Mouse (Mus musculus) lung, postnatal 0 days (tissue): ENCODE data around the gene Clca3a1. TPM values are rescaled to one million over a fixed set of nuclear protein-coding genes. Genes with fewer than 3 reads are reported as not detected.

Experiments used
- ATAC-seq: fragments of 200-750 bp; cut with Nextera tagmentation; 2 replicates; pipeline ENCODE4 v1.8.0; 2017; ENCODE audit warnings: moderate library complexity
- DNase-seq: peaks from one replicate; pipeline ENCODE4 v3.0.0-alpha.2; 2016; ENCODE audit warnings: low spot score
- H3K27ac ChIP-seq: fragments of 300-500 bp; sonication (generic); 2 replicates; pipeline ENCODE4 v1.5.1; 2014; ENCODE audit warnings: antibody characterized with exemption, mild to moderate bottlenecking, low read length, mixed read lengths
- H3K27me3 ChIP-seq: fragments of 300-500 bp; sonication (generic); replicated peaks from 2 replicates; pipeline ENCODE4 v1.6.1; 2014; ENCODE audit warnings: low read length, mixed read lengths; ENCODE audit not compliant: insufficient read depth
- H3K36me3 ChIP-seq: fragments of 300-500 bp; sonication (generic); 2 replicates; pipeline ENCODE4 v1.6.1; 2014; ENCODE audit warnings: low read length, mixed read lengths; ENCODE audit not compliant: insufficient read depth
- H3K4me1 ChIP-seq: fragments of 300-500 bp; sonication (generic); 2 replicates; pipeline ENCODE4 v1.6.1; 2014; ENCODE audit warnings: antibody characterized with exemption, low read depth, low read length, mixed read lengths; ENCODE audit not compliant: insufficient read depth
- H3K4me2 ChIP-seq: fragments of 300-500 bp; sonication (generic); replicated peaks from 2 replicates; pipeline ENCODE4 v1.6.1; 2014; ENCODE audit warnings: low read depth, mild to moderate bottlenecking, low read length, moderate library complexity, mixed read lengths
- H3K4me3 ChIP-seq: fragments of 300-500 bp; sonication (generic); 2 replicates; pipeline ENCODE4 v1.5.1; 2014; ENCODE audit warnings: low read depth, low read length
- H3K9ac ChIP-seq: fragments of 300-500 bp; sonication (generic); replicated peaks from 2 replicates; pipeline ENCODE4 v1.6.1; 2014; ENCODE audit warnings: low read depth, mild to moderate bottlenecking
- H3K9me3 ChIP-seq: fragments of 300-500 bp; sonication (generic); 2 replicates; pipeline ENCODE4 v1.6.1; 2016; ENCODE audit warnings: low read length, mixed read lengths
- CTCF ChIP-seq: IDR thresholded peaks from 2 replicates; pipeline ENCODE4 v1.5.1; 2016; ENCODE audit warnings: antibody characterized with exemption, mild to moderate bottlenecking
- EP300 ChIP-seq: IDR thresholded peaks from 2 replicates; pipeline ENCODE4 v1.6.1; 2016; ENCODE audit warnings: antibody characterized with exemption, mild to moderate bottlenecking, control low read depth
- WGBS: fragments of 180-500 bp; shearing (Covaris S2); extraction: QIAGEN DNeasy Blood & Tissue Kit; methylation state at CpG from one replicate; pipeline ENCODE4 v1.1.7; 2014; 5-methylcytosine and 5-hydroxymethylcytosine counted together
- polyA plus RNA-seq: library from polyadenylated mRNA; unstranded; fragments of >200 nt; fragmentation: Nextera tagmentation; extraction: Ambion mirVana; gene quantifications from 2 replicates; pipeline ENCODE4 v1.2.1, GENCODE M21; 2015

Clca3a1 gene
- polyA plus RNA-seq, 1 experiment from 2014 or later: 9.9 TPM

DNA sequence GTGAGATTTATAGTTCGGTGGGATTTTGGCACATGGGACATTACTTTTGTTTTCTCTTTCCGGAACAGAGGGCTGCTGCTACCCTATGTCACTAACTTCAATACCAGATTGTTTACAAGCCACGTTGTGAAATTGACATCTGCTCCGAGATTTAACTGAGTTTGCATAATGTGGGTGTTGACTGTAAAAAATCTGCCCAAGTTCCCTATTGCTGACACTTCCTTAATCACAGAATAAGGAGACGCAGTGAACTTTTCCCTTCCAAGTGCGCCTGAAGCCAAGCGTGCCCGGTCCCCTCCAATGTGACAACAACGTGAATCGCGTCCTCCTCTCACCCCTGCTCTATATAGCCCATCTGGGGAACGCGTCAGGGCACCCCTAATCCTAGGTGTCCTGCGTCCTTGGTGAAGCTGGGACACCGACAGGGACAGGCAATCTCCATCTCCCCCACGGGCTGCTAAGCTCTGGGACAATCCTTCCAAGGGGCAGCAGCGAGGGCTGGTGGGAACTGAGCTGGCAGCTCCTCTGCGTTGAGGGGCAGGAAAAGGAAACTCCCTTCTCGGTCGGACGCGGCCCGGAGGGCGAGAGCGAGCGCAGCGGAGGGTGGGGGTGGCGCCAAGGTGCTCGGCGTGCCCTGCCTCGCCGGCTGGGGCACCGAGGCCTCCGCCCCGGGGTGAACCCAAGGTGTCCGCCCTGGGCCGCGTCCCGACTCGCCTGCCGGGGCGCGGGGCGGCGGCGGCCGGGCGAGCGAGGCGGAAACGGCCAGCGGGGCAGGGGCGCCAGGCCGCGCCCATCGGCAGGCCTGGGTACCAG is 41.5 kb downstream of the Clca3a1 start:
- peak; percentile 45 for ATAC-seq
- peak overlapping the region; percentile 88 for H3K9ac ChIP-seq
- peaks cover 20% of the 10 kb centered on the region; the same call in 1 of the 2 replicates for H3K4me1 ChIP-seq
- peak overlapping the region; percentile 100 for H3K27ac ChIP-seq
- peak; percentile 90 for DNase-seq
- TF ChIP-seq CTCF (no peak), EP300 (peak; percentile 62)
- no peaks in the 10 kb centered on the region for H3K9me3 ChIP-seq
- H3K4me3 ChIP-seq: peak overlapping the region; percentile 83
- peak overlapping the region; percentile 79 for H3K4me2 ChIP-seq
- under 1% methylated on average over 30 of the region's 56 CpGs for WGBS
- H3K36me3 ChIP-seq: no peaks in the 10 kb centered on the region
- no peaks in the 10 kb centered on the region for H3K27me3 ChIP-seq

- Histone ChIP-seq H3K27me3 (no peaks in the 10 kb centered on the region), H3K9ac (peak overlapping the region; percentile 88), H3K27ac (peak overlapping the region; percentile 100), H3K36me3 (no peaks in the 10 kb centered on the region), H3K4me2 (peak overlapping the region; percentile 79), H3K9me3 (no peaks in the 10 kb centered on the region), H3K4me1 (peaks cover 26% of the 10 kb centered on the region; the same call in 1 of the 2 replicates), H3K4me3 (peak overlapping the region; percentile 83)
- ATAC-seq (no peak), DNase-seq (peak; percentile 63)
- no peak for TF ChIP-seq CTCF
- TF ChIP-seq EP300: no peak; the same call in 1 of the 2 replicates
- 4% methylated on average over 7 of the region's 7 CpGs for WGBS
Measured at GRCm38 (mm10) chr3:144718706-144719087, 42.1 kb downstream of the Clca3a1 start.

DNA sequence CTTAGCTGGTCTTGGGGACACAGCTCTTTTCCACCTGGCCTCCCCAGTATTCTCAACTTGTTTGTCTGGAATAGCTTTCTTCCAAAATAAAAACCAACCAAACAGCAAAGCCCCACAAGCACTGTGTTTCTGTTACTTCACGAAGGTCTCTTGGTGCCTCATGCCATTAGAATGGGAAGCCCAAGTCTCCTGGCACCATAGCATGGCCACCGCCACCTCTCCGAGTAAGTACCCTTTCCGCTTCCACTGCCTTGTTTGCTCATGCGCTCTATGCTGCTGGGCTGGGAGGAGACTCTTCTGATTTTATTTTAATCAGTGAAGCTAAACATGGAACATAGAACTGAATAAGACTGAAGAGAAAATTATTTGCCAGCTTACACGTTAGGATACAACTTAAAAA is 42.9 kb downstream of the Clca3a1 start:
- WGBS: 68% methylated on average over 6 of the region's 6 CpGs
- TF ChIP-seq CTCF: no peak
- TF ChIP-seq EP300: no peak
- peak overlapping the region; percentile 1; the same call in 1 of the 2 replicates for H3K4me2 ChIP-seq
- H3K9me3 ChIP-seq: no peaks in the 10 kb centered on the region
- no peak for ATAC-seq
- DNase-seq: no peak
- H3K9ac ChIP-seq: no peak overlapping the region
- H3K27ac ChIP-seq: no peak overlapping the region
- H3K27me3 ChIP-seq: no peaks in the 10 kb centered on the region
- peaks cover 27% of the 10 kb centered on the region; the same call in 1 of the 2 replicates for H3K4me1 ChIP-seq
- H3K36me3 ChIP-seq: no peaks in the 10 kb centered on the region
- no peak overlapping the region for H3K4me3 ChIP-seq

DNA sequence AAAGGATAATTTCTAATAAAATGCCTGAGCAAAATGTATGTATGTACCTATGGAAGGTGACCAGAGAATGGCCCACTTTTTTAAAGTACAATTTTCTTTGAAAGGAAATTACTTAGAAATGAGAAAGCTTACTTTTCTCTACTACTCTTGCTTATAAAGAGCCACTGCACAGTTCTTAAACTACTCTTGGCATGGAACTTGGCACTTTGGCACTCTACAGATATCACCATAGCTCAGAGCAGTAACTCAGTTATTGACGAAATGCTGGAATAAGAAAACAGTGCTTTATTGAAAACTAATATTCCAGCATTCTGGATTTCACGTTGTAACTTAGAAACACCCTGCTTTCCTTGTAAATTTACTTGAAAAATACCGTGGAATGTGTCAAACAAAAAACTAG is 43.7 kb downstream of the Clca3a1 start:
- Histone ChIP-seq H3K36me3 (no peaks in the 10 kb centered on the region), H3K4me3 (no peak overlapping the region), H3K27ac (no peak overlapping the region), H3K4me1 (peaks cover 27% of the 10 kb centered on the region; the same call in 1 of the 2 replicates), H3K9ac (no peak overlapping the region), H3K27me3 (no peaks in the 10 kb centered on the region), H3K9me3 (no peaks in the 10 kb centered on the region), H3K4me2 (0 out of 2 replicates have a peak overlapping the region, but pooled peaks have one; percentile 1)
- DNase-seq: no peak
- 72% methylated on average over 3 of the region's 3 CpGs for WGBS
- TF ChIP-seq CTCF: no peak
- TF ChIP-seq EP300: no peak
- ATAC-seq: no peak

DNA sequence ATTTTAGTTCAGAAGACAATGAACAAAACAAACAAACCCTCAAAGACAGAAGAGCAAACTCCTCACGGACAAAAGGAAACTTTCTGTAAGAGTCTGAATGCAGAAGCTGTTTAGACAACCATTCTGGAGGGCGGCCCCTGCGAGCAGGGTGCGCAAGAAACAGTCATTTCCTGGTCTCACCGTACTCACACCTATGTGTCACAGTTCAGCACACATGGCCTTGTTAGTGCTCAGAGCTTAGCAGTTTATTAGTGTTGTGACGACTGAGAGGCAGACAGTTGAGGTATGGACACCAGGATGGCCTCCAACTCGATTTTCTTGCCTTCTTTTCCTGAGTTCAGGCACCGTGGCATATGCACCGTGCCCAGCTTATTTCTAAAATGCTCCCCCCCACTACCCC is 44.9 kb downstream of the Clca3a1 start:
- WGBS: 45% methylated on average over 9 of the region's 9 CpGs
- Histone ChIP-seq H3K4me1 (peaks cover 27% of the 10 kb centered on the region; the same call in 1 of the 2 replicates), H3K27ac (peak overlapping the region; percentile 15), H3K9ac (no peak overlapping the region), H3K9me3 (no peaks in the 10 kb centered on the region), H3K4me3 (no peak overlapping the region), H3K27me3 (no peaks in the 10 kb centered on the region), H3K36me3 (no peaks in the 10 kb centered on the region), H3K4me2 (no peak overlapping the region; the same call in 1 of the 2 replicates)
- DNase-seq: peak; percentile 21
- TF ChIP-seq CTCF: no peak
- TF ChIP-seq EP300: no peak
- ATAC-seq: no peak

DNA sequence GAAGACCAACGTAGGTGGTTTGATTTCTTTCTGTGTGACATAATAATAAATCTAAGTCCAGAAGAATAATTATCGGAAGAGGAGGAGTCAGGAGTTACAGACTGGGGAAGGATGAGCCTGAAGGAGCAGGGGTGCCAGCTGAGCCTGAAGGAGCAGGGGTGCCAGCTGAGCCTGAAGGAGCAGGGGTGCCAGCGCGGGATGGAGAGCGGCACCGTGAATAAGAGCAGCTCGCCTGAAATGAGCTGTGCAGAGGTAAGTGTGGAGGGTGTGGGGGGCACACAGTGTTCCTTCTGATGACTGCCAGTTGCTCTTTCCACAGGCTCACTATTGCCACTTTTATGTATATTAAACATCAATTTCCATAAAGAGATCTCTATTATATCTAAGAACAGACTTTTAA is 45.7 kb downstream of the Clca3a1 start:
- no peak overlapping the region for H3K4me3 ChIP-seq
- 77% methylated on average over 7 of the region's 7 CpGs for WGBS
- H3K36me3 ChIP-seq: no peaks in the 10 kb centered on the region; the same call in 1 of the 2 replicates
- ATAC-seq (no peak), DNase-seq (no peak)
- TF ChIP-seq EP300 (no peak), CTCF (no peak)
- no peak overlapping the region for H3K27ac ChIP-seq
- no peak overlapping the region for H3K9ac ChIP-seq
- peaks cover 27% of the 10 kb centered on the region; the same call in 1 of the 2 replicates for H3K4me1 ChIP-seq
- no peaks in the 10 kb centered on the region for H3K27me3 ChIP-seq
- no peaks in the 10 kb centered on the region for H3K9me3 ChIP-seq
- H3K4me2 ChIP-seq: no peak overlapping the region
